Mouse (Mus musculus) adrenal gland, adult 2 months (tissue): ENCODE results near the gene Hus1b. TPM values are rescaled to one million over a fixed set of nuclear protein-coding genes. Genes with fewer than 3 reads are reported as not detected.

ENCODE experiments used
- DNase-seq: peaks from one replicate; pipeline ENCODE4 v3.0.0; 2021
- polyA plus RNA-seq: library from polyadenylated mRNA; depleted of rRNA; stranded (reverse); fragments of >200 nt; gene quantifications from 2 replicates; pipeline ENCODE4 v1.2.3, GENCODE M21; 2012; rRNA removed
- total RNA-seq, 2 experiments: library from RNA; stranded (reverse); gene quantifications; 2 replicates each; pipeline ENCODE4 v1.2.3; 2021

Gene Hus1b
- total and polyA plus RNA-seq, 3 experiments = 0.23 to 0.31 (median 0.27) TPM

DNA sequence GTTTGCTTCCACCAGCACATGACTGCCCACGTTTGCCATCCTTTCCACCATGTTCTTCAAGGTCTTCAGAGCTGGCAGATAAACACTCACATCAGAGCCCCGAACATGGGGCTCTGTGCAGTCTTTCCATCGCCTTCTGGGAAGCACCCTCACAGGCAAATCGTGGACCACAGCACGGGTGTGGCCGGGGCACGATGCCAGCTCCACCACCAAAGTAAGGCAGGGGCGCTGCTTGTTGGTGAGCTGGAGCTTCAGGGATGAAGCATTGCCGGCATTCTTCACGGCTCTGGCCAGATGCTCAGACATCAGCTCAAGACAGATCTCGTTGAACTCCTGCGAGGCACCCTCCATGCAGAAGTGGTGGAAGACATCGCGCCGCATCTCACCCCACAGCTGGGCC is 430 bp downstream of the Hus1b start:
- no peak for DNase-seq

- no peak for DNase-seq
Measured at GRCm38 (mm10) chr13:30945788-30946187, 1.8 kb downstream of the Hus1b start.

DNA sequence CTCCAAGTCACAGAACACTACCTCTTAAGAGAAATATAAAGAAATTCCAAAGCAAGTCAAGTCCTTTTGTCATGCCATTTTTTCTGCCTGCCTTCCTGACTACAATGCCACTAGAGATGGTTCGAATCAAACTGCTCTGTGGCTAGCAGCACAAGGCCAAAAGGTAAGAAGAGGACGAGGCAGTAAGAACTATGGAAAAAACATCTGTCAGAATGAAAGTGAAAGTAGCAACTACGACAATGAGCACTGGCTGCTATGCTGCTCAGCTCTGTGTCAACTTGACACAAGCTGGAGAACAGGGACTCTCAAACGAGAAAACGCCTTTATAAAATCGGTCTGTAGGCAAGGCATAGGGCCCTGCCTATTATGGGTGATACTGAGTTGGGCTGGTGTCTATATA is 14.6 kb downstream of the Hus1b start:
- DNase-seq = no peak

DNA sequence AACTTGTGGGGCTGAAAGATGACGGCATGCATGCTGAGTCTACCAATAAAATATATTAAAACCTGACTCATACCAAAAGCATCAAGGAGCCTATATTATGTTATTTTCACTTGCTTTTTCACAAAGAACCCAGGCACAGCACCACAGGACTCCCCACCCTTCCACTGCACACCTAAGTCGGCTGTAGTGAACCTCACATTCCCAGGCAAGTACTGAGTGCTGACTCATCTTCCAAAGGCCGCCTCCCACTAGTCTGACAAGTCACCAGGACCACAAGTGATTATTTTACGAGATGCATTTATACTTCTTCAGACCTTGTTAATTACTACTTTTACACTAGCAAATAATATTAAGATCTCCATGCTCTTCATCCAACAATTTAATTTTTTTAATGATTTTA is 15.9 kb downstream of the Hus1b start:
- DNase-seq = peak; percentile 27

DNA sequence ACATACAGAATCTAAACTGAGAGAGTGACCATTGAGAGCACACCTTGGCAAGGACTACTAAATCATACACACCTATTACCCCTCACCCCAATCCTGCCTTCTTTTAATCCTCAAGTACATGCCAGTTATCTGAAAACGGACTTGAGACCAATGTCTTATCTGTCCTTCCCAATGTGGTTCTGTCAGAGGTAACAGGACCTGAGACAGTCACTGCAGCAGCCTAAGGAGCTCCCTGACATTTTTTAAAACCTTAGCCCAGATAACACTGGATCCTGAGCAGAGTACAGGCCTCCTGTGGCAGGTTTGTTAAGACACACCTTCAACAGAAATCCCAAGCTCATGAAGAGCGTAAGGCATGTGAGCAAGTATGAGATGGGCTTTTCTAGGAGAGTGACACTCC is 18.4 kb downstream of the Hus1b start:
- DNase-seq = no peak

GRCm38 (mm10) chr13:30924269-30924668 is 23.3 kb downstream of the Hus1b start:
- no peak for DNase-seq

- no peak for DNase-seq
Measured at GRCm38 (mm10) chr13:30921914-30922313, 25.6 kb downstream of the Hus1b start.

DNA sequence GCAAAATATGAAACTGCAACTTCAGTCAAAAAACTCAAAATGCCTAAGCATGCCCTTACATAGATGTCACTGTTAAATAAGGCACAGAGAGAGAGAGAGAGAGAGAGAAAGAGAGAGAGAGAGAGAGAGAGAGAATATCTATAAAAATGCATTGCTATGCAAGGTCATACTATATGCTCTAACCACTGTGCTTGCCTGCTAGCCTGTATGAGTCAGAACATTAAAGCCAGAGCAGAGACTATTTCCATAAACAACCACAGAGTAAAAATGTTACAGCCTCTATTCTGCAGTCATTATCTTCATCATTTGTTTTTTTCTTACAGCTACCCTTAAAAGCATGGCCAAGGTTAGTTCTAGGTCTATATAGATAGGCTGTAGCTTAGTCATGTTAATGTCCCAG is 33.8 kb downstream of the Hus1b start:
- no peak for DNase-seq

GRCm38 (mm10) chr13:30913028-30913427 is 34.5 kb downstream of the Hus1b start:
- no peak for DNase-seq

- DNase-seq = peak; percentile 19
Measured at GRCm38 (mm10) chr13:30911931-30912625, 35.5 kb downstream of the Hus1b start.

DNA sequence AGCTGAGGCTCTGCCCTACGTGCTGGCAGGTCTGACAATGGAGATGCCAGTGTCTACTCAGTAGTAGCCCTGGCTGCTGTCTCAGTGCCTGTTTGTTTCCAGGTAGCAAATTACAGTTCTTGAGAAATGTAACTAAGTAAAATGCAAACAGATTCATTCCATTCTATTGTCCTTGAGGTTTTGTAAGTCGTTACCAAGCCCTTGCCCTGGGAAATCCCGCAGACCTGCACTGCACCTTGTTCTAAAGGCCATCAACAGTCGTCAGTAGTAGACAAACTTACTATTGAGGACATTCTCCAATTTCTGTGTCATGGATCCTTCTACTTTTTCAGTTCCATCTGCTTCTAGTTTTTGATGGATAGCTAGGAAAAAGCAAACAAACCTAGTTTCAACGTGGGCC is 36.7 kb downstream of the Hus1b start:
- no peak for DNase-seq

- DNase-seq = peak; percentile 61
Measured at GRCm38 (mm10) chr13:30902286-30902685, 45.3 kb downstream of the Hus1b start.

DNA sequence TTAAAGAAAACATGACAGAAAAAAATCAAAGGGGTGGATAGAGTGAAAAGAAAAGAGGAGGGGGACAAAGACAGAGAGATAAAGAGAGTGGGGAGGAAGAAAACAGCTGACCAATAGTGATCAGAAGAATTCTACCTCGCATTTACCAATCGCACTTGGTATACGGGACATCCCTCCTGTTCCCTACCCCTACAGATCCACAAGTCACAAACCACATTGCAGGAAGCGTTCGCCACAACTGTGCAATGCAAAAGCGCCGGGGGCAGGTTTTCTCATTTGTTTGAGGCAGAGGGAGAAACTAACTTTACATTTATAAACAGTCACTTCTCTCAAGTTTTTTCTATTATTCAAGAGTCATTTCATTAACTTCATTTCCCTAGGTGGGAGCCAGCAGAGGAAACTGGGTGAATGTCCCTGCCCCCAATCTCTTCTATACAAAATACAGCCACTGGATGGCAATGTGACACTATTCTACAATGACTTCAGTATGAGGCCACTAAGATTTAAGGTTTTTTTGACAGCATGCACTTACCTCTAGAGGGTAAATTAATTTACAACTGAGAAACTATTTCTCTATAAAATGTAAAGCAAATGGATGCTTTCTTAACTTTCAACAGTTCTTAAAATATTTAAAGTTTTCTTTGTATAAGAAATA is 46.0 kb downstream of the Hus1b start:
- DNase-seq = peak; percentile 10

Other genes with a start within 250 kb of the Hus1b start
- 10 to 100 TPM; 23.5 to 25.7 TPM for gene Irf4, start 198.5 kb downstream of the Hus1b start, total RNA-seq
- gene Irf4, start 198.5 kb downstream of the Hus1b start, polyA plus RNA-seq = 0.88 and 1.4 TPM in 2 replicates
- 10 to 100 TPM; 29.3 to 31.5 TPM for gene Exoc2, start 26.3 kb upstream of the Hus1b start, total RNA-seq
- 5.0 and 6.7 TPM in 2 replicates for gene Exoc2, start 26.3 kb upstream of the Hus1b start, polyA plus RNA-seq
- not detected for gene Gm5447, start 26.4 kb upstream of the Hus1b start, total RNA-seq
- not detected in 2 replicates for gene Gm5447, start 26.4 kb upstream of the Hus1b start, polyA plus RNA-seq